Mouse (Mus musculus) gastrocnemius, postnatal 14 days (tissue): ENCODE measurements at regions not wholly inside any gene's neighbourhood (a gene's known extent, or its start where the extent isn't known, plus 50 kb on each side); places are given as distances from the start of the nearest gene placed in this dataset.

Source experiments
- DNase-seq: peaks from one replicate; pipeline ENCODE4 v3.0.0; 2021; ENCODE audit warnings: mixed read lengths
- intact Hi-C: fragments of 180-260 bp; cut with DNase I; formaldehyde crosslinking; loops from one replicate; pipeline ENCODE4 v1.15.1; 2025; ENCODE audit warnings: low total_unique reads

DNA sequence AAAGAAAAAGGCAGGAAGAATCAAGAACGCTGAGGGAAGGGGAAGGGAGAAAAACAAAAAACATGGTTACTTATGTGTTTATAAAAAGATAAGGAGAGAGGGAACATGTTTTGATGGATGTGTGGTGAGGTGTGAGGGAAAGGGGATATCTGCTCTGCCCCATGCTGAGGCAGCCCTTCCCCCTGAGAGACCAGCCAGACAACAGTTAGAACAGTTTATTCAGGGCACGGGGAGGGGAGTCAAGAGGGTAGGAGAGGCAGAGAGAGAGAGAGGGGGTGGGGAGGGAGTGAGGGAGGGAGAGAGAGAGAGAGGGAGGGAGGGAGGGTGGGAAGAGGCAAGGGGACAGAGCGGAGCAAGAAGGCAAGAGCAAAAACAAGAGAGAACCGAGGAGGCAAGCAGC lies 354.2 kb downstream of the Cbln4 start:
- no peak for DNase-seq
- intact Hi-C loops: no loop called here

- no peak for DNase-seq
- intact Hi-C loops: no loop called here
Measured at GRCm38 (mm10) chr2:171677998-171678397, 365.3 kb downstream of the Cbln4 start.

DNA sequence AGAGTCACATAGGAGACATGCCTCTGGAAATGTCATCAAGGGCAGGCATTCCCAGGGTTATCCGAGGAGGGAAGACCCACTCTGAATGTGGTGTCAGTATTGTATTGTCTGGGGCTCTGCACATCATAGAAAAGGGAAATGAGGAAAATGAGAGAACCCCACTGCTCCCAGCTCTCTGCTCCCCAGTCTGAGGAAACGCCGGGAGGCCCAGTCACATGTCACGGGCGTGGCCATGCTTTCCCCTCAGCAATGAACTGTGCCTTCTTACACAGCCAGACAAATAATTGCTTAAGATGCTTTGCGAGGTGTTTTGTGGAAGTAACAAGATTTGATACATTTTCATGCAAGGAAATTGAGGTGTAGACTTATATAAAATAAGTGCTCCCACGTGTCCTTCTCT lies 366.1 kb downstream of the Cbln4 start:
- intact Hi-C loops: no loop called here
- no peak for DNase-seq

DNA sequence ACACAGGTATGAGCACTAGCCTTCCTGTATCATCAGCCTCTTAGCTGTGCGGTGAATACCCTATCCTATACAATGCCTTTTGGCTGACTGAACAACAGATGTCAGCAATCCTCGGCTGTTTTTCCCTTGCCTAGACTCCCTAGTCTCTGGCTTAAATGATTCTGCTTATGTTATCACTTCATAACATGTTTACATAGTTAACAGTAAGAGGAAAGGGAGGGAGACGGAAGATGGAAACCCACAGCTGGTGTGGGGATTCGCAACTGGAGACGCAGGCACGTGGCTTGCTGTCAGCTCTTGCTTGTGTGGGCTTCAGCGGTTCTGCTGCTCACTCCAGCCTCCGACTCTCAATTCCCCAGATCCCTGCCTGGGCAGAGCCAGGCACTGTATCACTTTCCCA lies 367.2 kb downstream of the Cbln4 start:
- intact Hi-C loops: no loop called here
- DNase-seq: no peak

DNA sequence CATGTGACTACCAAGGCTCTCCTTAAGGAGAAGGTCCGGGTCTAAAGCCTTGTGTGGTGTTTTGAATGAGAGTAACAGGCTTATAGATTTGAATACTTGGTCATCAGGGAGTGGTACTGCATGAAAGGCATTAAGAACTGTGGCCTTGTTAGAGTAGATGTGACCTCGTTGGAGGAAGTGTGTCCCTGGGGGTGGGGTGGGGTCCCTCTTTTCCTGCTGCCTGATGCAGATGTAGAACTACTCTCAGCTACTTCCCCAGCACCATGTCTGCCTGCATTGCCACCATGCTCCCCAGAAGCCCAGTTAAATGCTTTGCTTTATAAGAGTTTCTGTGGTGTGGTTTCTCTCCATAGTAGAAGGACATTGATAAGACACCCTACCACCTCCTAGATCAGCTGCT lies 367.9 kb downstream of the Cbln4 start:
- no peak for DNase-seq
- intact Hi-C loops: no loop called here

DNA sequence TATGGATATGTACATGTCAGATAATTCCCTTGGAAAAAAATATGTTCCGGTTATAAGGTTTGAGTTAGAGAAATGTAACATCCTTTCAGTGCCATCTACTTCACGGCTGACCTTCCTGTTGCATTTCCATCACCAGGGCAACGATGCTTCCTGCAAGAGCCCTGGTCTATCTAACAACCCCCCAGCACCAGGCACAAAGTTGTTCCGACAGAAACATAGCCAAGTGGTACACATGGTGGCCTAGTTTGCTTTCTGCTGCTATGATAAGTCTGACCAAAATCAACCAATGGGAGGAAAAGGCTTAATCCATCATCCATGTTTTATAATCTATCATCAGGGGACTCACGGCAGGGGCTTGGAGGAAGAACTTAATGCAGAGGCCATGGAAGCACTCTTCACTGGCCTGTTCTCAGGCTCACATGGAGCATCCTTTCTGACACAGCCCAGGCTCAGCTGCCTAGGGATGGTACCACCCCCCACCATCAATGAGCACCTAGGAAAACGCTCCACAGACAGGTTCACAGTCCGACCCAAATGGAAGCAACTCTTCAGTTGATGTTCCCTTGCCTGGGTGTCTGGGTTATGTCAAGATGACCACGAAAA lies 372.2 kb downstream of the Cbln4 start:
- intact Hi-C loops: no loop called here
- no peak for DNase-seq

DNA sequence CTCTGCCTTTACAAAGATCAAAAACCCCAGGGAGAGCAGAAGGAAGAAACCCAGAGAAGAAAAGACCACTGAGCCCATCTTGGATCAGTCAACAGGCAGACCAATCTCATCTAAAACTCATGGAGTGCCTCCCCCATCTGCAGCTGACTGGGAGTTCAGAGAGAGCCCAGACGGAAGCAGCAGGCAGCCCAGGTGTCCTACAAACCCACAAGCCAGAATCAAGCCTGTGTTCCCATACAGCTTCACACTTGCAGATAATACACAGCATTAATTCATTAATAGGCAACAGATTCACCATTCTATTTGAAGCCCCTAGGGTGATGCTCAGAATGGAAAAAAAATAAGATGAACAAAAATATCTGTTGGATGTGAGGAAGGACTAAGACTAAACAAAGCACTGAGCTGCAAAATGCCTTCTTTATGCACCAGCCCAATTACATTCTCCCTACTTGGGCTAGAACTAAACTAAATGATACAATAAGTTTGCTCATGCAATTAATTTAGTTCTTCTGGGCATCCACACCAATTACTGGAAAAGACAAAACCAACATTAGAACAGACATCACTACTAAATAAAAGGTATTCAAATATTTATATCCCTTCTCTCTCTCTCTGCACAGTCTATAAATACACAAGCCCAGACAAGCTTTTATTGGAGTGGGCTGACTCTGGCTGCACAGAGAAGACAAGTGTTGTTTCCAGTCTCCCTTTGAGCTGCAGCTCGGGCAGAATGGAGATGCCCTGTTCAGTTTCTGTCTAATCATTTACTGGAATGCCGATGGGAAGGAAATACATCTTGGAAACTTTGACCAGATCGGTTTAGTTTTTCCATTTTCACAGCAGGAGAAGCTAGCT lies 374.2 kb downstream of the Cbln4 start:
- intact Hi-C loops: no loop called here
- no peak for DNase-seq

DNA sequence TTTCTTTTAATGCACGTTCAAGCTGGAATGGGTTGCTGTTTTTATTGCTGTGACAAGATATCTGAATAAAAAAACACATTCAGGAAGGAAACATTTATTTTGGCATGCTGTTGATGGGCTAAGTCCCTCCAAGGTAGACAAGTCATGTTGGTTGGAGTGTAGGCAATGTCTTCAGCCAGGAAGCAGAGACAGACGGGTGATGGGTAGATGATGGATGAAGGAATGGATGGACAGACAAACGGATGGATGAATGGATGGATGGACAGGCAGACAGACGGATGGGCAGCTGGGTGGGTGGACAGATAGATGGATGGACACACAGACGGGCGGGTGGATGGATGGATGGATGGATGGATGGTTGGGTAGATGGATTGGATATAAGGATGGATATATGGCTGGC lies 380.7 kb downstream of the Cbln4 start:
- no peak for DNase-seq
- intact Hi-C loops: no loop called here

- intact Hi-C loops: no loop called here
- DNase-seq: no peak
Measured at GRCm38 (mm10) chr2:171661896-171662511, 381.3 kb downstream of the Cbln4 start.

- DNase-seq: no peak
- intact Hi-C loops: no loop called here
Measured at GRCm38 (mm10) chr2:171657125-171657524, 386.1 kb downstream of the Cbln4 start.

GRCm38 (mm10) chr2:171641730-171642129 lies 401.5 kb downstream of the Cbln4 start:
- intact Hi-C loops: no loop called here
- DNase-seq: no peak

DNA sequence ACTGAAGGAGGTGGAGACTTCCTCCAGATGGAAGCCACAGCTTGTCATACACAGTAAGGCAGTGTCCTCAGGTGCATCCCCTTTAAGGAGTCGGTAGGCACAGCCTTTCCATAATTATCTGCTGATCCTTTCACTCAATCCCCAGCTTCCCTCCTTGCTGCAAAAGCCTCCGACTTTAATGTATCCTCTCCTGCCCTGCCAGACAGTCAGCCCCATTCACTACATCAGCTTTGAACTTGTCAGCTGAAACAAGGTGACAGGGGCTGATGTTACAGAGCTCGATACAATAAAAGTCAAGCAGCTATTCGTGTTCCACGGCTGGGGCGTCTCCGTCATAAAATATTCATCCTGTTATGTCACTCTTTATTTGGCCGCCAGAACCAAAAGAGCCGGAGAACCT lies 402.8 kb downstream of the Cbln4 start:
- intact Hi-C loops: no loop called here

DNA sequence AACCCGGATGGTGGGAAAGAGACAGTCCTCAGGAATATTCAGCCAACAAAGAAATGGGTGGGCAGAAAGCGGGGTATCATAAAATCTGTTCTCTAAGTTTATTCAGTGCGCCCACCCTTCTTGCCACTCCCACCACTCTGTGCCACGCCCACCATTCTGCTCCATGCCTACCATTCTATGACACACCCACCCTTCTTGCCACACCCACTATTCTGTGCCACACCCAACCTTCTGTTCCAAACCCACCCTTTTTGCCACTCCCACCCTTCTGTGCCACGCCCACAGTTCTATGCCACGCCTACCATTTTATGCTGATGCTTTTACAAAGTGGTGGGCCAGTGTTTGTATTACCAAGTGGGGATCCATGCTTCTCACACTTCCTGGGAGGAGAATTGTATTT lies 404.3 kb downstream of the Cbln4 start:
- intact Hi-C loops: no loop called here
- DNase-seq: no peak

More for the DNA sequence above, 402.8 kb downstream of the Cbln4 start:
- no peak for DNase-seq

GRCm38 (mm10) chr2:171636837-171637236 lies 406.4 kb downstream of the Cbln4 start:
- intact Hi-C loops: no loop called here
- no peak for DNase-seq

DNA sequence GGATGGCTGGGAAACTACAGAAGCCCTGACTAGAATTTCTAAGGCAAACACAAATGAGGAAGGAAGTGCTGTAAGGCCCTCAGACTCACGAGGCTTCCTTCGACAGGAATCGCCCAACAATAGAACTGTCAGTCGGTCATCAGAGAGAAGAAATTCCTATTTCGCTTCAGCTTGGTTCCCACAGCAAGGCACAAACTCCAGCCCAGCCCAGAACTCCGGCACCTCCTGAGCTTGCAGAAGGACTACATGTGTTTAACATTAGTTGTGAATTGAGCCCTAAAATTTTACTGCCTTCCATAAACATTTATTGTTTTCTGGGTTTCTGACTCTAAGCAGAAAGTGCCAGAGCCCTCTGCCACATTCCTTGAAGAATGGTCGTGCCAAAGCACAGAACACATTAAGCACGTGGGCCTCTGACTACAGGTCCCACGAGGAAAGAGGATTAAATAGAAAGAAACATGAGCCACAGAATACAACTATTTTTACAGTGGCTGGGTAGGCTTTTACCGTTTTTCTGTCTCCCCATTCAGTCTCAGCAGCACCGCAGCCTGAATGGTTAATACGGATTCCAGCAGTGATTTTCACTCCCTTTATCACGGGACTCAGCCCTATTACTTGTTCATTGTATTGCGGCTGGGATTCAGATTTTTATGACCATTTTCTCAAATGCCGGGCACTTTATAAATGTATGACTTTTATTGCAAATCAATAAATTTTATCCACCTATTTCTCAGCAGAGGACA lies 409.7 kb downstream of the Cbln4 start:
- intact Hi-C loops: no loop called here
- DNase-seq: no peak

DNA sequence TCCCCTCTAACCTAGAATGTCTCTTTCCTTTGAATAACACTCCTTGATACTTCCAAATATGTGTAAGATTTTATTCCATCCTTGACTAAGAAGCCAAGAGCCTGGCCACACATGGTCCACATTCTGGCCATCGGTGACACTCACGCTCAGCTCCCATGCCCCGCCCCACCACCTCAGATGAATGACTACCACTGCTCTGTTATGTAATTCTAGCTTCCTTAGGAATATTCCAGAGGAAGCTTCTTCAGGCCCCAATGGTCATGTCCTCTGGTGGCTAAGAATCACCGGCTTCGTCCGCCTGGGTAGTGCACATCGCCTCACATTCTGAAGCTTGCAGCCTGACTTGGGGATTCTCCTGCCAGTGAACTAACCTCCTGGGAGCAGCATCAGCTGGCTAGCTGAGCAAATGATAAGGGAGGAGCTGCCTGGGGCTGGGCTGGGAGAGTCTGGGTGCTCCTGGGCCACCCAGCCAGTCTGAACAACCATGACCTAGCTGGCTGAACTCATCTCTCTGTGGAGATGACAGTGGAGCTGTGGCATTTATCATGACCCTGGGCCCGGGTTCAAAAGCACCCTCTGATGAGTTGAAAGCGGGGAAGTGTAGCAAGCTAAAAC lies 413.1 kb downstream of the Cbln4 start:
- intact Hi-C loops: no loop called here

GRCm38 (mm10) chr2:171628182-171628850 lies 414.9 kb downstream of the Cbln4 start:
- no peak for DNase-seq
- intact Hi-C loops: no loop called here

More for the DNA sequence above, 413.1 kb downstream of the Cbln4 start:
- DNase-seq: peak; percentile 50

DNA sequence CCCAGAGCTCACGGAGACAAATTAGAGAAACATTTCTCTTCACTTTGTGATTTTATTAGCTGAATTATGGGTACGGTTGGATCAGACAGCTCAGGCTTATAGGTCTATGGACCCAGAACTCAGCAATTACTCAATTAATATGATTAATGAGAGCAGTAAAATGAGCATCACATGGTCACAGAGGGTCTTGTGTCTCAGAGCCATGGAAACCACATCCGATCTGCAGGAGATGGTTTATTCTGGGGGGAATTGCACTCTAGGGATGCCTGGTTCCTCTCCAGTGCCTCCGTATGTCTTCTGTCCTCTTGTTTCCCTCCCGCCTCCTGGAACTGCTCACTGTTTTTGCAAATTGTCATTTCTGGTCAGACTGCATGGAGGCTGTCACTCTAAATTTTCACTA lies 422.6 kb downstream of the Cbln4 start:
- intact Hi-C loops: no loop called here
- no peak for DNase-seq

- intact Hi-C loops: no loop called here
- no peak for DNase-seq
Measured at GRCm38 (mm10) chr2:171620253-171620652, 423.0 kb downstream of the Cbln4 start.
